In genomic region chr19:56652034-56652962, GRCm38 (mm10) we compare ENCODE assay signal across 8 mouse cellular contexts.
DNase-seq lines count a peak whose midpoint lies in the region; ATAC-seq and TF ChIP-seq lines count a peak whose summit lies in the region.

No protein-coding gene starts in this region.

- no peak for ATAC-seq in hindbrain, postnatal 0 days
- no peak for ATAC-seq in liver, embryonic 12.5 days
- ATAC-seq in neural tube, embryonic 12.5 days (ENCODE audit: low FRiP score, low read depth) = peak; percentile 61
- ATAC-seq in cerebellum, adult (ENCODE audit: insufficient number of reproducible peaks, low FRiP score, low TSS enrichment) = no peak

- no peaks in the 10 kb centered on the region for H3K27me3 ChIP-seq in hindbrain, postnatal 0 days (ENCODE audit: insufficient read depth, low read length)
- no peaks in the 10 kb centered on the region for H3K27me3 ChIP-seq in liver, embryonic 12.5 days (replicated peaks)
- H3K27me3 ChIP-seq in neural tube, embryonic 12.5 days (replicated peaks) = no peaks in the 10 kb centered on the region; the same call in 1 of the 2 replicates

- H3K9ac ChIP-seq in hindbrain, postnatal 0 days (replicated peaks; ENCODE audit: low read length) = no peak overlapping the region
- H3K9ac ChIP-seq in liver, embryonic 12.5 days = no peak overlapping the region
- H3K9ac ChIP-seq in neural tube, embryonic 12.5 days = no peak overlapping the region

- H3K4me1 ChIP-seq in hindbrain, postnatal 0 days (ENCODE audit: insufficient read depth, low read length) = 0 out of 2 replicates have a peak, but pooled peaks cover 2% of the 10 kb centered on the region
- no peaks in the 10 kb centered on the region for H3K4me1 ChIP-seq in liver, embryonic 12.5 days
- peaks cover 12% of the 10 kb centered on the region for H3K4me1 ChIP-seq in neural tube, embryonic 12.5 days

- TF ChIP-seq CTCF in hindbrain, postnatal 0 days (IDR thresholded peaks at IDR 0.05; ENCODE audit: low read depth) = no peak

- H3K4me2 ChIP-seq in hindbrain, postnatal 0 days (ENCODE audit: low read depth, low read length) = peak overlapping the region; percentile 49
- H3K4me2 ChIP-seq in liver, embryonic 12.5 days = peak overlapping the region; percentile 21; the same call in 1 of the 2 replicates
- H3K4me2 ChIP-seq in neural tube, embryonic 12.5 days (replicated peaks) = peak overlapping the region; percentile 46

- peak overlapping the region; percentile 11; the same call in 1 of the 2 replicates for H3K4me3 ChIP-seq in hindbrain, postnatal 0 days (ENCODE audit: low read length)
- no peak overlapping the region for H3K4me3 ChIP-seq in liver, embryonic 12.5 days
- H3K4me3 ChIP-seq in neural tube, embryonic 12.5 days = no peak overlapping the region

- DNase-seq in embryo, embryonic 11 days = peak; percentile 78
- peak; percentile 45 for DNase-seq in gastrocnemius, postnatal 10 days
- peak; percentile 44 for DNase-seq in hindbrain, postnatal 0 days (ENCODE audit: low spot score)
- no peak for DNase-seq in layer of hippocampus, adult 8-10 months (ENCODE audit: low spot score in 2 of 2)
- no peak for DNase-seq in thymus, postnatal 0 days (ENCODE audit: low spot score)

- WGBS in hindbrain, postnatal 0 days = 6% methylated on average over 19 of the region's 19 CpGs
- 62% methylated on average over 19 of the region's 19 CpGs for WGBS in liver, embryonic 12.5 days (ENCODE audit: insufficient replicate concordance)
- 19% methylated on average over 19 of the region's 19 CpGs for WGBS in neural tube, embryonic 12.5 days

- no peak overlapping the region for H3K27ac ChIP-seq in hindbrain, postnatal 0 days
- H3K27ac ChIP-seq in liver, embryonic 12.5 days = no peak overlapping the region
- H3K27ac ChIP-seq in neural tube, embryonic 12.5 days = no peak overlapping the region

- no peaks in the 10 kb centered on the region for H3K36me3 ChIP-seq in hindbrain, postnatal 0 days (ENCODE audit: insufficient read depth, low read length)
- H3K36me3 ChIP-seq in liver, embryonic 12.5 days = no peaks in the 10 kb centered on the region
- no peaks in the 10 kb centered on the region for H3K36me3 ChIP-seq in neural tube, embryonic 12.5 days

- H3K9me3 ChIP-seq in hindbrain, postnatal 0 days (ENCODE audit: low read length) = no peaks in the 10 kb centered on the region
- no peaks in the 10 kb centered on the region for H3K9me3 ChIP-seq in liver, embryonic 12.5 days (replicated peaks)
- H3K9me3 ChIP-seq in neural tube, embryonic 12.5 days = no peaks in the 10 kb centered on the region

Comparison
In these comparisons a context has a peak if more than half of its experiments do, and no peak if none do; other contexts are left out.
1. DNase-seq: peak in embryo, embryonic 11 days (single experiment), gastrocnemius, postnatal 10 days (single experiment) and hindbrain, postnatal 0 days (single experiment); none in layer of hippocampus, adult 8-10 months (0 of 2) and thymus, postnatal 0 days (single experiment).
2. Peak in every context shown above with its lines, with median percentiles within 50 percentile points of each other: H3K4me2 ChIP-seq.